Mouse (Mus musculus): ENCODE measurements at regions not wholly inside any gene's neighbourhood (a gene's known extent, or its start where the extent isn't known, plus 50 kb on each side); places are given as distances from the start of the nearest gene placed in this dataset.
A peak's percentile ranks its signal among the peaks of the same experiment; 100 is the strongest.
"Not testable (repeated sequence)": the region's sequence is repeated elsewhere in the genome, so short reads cannot be mapped to it uniquely, and the experiment has no call there.

- DNase-seq (ENCODE audit: low spot score): no peak
Measured at GRCm38 (mm10) chr7:113010150-113010549, 56.4 kb downstream of the Rassf10 start.

DNA sequence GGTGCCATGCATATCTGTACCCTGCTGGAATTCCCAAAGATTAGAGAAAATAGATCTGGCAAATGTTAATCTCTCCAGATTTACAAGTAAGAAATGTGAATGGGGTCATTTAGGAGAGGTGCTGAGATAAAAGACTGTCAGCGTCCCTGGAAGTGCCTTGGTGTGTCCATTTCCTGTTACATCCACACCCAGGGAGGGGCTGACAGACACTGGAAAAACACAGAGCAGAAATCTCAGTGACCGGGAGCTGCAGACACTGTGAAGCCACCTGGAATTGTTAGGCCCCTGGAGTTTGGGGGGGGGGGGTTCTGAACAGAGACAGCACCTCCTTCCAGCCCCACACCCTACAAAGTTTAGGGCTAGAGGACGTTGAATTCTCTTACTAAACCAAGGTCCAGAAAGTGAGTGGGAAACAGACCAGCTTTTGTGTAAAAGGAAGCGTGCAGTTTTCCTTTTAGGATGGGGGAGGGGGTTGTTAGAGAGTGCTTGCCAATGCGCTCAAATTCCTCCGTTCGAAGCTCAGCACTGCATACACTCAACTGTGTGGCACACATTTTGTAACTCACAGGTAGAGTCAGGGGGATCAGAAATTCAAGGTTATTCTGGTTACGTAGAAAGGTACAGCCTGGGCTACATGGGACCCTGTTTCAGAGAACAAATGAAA is 63.5 kb downstream of the Rassf10 start:
- no peak for DNase-seq (ENCODE audit: low spot score)

- DNase-seq (ENCODE audit: low spot score): no peak
Measured at GRCm38 (mm10) chr7:113021412-113021811, 67.7 kb downstream of the Rassf10 start.

DNA sequence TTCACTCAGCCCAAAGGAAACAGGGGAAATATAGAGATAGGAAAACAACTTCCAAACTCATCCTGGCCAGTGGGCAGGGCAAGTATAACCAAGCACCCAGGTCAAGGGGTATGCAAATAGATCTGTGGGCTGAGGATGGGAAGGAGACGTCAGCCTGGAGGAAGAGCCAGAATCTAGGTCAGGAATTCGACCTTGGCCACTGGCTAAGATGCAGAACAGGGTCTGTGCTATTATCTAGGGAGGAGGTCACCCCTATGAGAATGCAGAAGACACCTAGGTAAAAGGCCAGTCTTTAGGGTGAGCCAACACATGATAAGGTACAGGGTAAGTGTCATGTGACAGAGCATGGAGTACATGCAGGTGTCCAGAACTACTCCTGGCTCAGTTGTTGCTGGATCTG is 68.8 kb downstream of the Rassf10 start:
- no peak for DNase-seq (ENCODE audit: low spot score)

DNA sequence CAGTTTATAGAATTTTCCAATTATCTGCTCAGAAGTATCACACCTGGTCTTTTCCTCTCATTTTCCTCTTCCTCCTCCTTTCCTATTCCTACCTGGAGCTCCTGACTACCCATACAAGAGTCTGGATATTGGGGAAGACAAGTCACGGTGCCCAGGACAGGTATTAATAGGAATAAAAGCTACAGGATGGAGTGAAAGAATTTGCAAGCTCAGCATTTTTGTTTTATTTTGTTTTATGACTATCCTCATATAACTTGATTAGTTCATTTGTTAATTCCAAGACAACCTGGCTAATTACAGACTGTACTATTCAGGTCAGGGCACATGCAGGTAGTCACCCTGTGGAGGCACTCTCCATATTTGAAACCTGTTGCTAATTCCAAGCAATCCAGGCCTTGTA is 72.0 kb downstream of the Rassf10 start:
- no peak for DNase-seq (ENCODE audit: low spot score)

DNA sequence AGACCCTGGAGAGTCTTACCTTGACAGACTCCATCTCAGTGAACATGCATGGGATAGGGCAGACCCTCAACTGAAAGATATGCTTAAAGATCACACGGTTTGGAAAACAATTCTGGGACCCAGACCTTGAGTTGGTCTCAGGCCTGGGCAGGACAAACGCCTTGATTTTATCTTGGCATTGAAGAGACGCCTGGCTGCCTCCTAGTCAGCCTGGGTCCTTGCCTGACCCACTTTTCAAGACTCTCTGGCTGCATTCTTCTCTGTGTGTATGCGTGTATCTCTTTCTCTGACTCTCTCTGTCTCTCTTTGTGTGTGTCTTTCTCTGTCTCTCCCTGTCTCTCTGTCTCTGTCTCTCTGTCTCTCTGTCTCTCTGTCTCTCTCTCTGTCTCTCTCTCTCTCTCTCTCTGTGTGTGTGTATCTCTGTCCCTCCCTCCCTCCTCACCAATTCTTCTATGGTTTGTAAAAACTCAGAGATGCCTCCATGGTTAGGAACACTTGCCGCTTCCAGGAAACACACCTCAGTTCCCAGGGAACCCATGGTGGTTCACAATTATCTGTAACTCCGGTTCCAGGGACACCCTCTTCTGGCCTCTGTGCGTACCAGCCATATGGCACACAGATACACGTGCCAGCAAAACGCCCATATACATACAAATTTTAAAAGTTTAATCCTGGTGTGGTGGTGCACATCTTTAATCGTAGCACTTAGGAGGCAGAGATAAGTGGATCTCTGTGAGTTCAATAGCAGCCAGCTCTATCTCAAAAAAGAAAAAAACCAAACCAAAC is 72.7 kb downstream of the Rassf10 start:
- no peak for DNase-seq (ENCODE audit: low spot score)

DNA sequence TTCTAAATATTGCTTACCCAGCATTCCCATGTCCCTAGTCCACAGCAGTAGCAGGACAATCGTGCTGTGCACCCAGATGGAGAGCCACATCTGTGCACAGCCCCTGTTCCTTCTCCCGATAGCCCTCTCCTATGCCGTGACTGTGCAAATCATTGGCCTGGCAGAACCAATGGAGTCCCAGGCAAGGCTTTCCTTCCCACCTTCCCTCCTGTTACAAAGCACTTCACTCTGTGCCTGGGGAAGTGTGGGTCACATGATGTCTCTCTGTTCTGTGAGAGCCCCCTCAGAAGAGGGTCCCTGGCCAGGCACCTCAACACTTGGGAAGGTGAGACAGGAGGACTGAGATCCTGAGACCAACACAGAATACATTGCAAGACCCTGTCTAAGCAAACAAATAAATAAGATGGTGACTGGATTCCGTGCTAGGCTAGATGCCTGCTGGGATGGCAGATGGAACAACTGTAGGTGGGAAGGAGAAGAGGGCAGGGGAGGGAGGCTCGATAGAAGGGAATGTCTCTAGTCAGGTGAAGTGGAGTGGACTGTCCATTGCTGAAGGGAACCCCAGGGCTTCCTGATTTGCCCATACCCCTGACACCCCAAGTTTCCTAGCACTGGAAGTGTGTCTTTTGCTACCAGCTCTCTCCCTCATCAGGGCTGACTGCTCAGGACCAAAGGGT is 73.5 kb downstream of the Rassf10 start:
- DNase-seq (ENCODE audit: low spot score): no peak

GRCm38 (mm10) chr7:113030053-113030752 is 76.4 kb downstream of the Rassf10 start:
- no peak for DNase-seq (ENCODE audit: low spot score)

GRCm38 (mm10) chr7:113035751-113036150 is 82.0 kb downstream of the Rassf10 start:
- DNase-seq (ENCODE audit: low spot score): no peak

DNA sequence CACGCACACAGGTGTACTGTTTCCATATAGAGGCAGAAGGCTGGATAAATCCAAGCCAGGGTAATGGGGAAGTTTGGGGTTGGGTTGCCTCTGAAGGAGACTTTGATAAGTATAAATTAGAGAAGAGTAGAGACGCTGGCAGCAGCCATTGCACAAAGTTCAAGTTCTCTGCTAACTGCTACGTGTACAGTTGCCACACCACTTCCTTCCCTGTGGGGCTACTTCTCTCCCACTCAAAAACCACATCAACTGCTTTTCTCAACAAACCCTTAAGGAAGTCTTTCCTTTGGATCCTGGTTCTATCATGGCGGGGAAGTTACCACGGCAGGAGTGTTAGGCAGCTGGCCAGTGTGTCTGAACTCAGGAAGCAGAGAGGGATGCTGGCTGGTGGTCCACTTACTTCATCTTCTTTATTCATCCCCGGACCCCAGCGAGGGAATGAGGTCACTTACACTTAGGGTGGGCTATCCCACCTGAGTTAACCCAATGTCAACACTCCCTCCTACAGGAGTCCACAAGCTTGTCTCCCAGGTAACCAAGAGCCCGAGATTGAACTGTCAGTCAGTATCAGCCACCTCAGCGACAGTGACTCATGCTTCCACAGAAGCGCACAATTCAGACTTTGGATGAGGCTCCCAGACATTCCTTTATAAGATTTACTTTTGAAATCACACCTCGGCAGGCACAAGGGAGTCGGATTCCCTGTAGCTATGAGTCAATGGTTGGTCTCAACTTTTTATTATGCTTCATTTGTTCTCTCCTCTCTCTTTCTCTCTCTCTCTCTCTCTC is 84.3 kb downstream of the Rassf10 start:
- no peak for DNase-seq (ENCODE audit: low spot score)

GRCm38 (mm10) chr7:113038906-113039671 is 85.3 kb downstream of the Rassf10 start:
- DNase-seq (ENCODE audit: low spot score): no peak

GRCm38 (mm10) chr7:113045613-113046159 is 91.9 kb downstream of the Rassf10 start:
- not testable (repeated sequence) for DNase-seq (ENCODE audit: low spot score)

GRCm38 (mm10) chr7:113046406-113046805 is 92.6 kb downstream of the Rassf10 start:
- no peak for DNase-seq (ENCODE audit: low spot score)

GRCm38 (mm10) chr7:113047583-113047982 is 93.8 kb downstream of the Rassf10 start:
- DNase-seq (ENCODE audit: low spot score): no peak

DNA sequence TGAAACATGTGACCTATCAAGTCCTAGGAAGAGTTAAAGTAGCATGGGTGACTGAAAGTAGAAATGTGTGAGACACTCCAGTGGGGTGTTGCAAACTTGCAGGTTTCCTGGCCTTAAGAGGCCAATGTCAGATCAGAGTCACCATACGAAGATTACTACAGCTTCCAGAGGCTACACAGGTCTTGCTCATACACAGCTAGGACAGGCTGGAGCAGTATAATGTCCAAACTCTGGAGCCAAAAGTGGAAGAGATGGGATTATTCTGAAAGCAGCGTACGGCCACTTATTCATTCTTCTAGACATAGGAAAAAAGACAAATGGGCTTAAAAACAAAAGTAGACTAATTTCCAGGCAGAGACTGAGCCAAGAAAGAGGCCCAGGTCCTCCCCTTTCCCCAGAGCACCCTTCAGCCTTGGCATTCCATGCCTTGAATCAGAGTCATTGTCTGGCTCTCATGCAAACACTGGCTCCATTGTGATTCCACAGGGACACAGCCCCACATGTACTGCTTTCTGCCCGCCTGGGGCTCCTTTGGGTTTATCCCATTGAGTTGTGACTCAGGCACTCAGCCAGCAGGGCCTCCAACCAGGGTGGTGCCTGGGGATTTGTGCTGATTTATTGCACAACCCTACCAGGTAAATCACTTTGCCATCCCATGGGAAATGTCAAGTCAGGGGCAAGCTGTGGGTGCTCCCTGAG is 94.5 kb downstream of the Rassf10 start:
- DNase-seq (ENCODE audit: low spot score): peak; percentile 74

DNA sequence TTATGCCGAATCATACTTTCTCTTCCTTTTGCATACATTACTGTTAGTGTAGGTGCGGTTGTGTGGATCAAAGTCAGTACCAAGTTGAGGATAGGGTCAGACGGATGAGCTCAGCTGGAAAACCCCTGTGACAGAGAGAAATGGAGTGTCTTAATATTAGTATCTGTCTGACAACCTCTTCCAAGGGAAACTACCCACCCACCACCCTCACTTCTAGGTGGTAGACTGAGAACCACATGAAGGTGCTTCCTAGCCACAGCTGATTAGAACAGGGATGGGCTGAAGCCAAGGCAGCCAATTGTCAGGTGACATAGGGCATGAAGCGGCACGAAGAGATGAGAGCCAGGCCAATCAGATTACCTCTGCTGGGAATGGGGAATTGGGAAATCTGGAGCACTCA is 95.7 kb downstream of the Rassf10 start:
- no peak for DNase-seq (ENCODE audit: low spot score)

DNA sequence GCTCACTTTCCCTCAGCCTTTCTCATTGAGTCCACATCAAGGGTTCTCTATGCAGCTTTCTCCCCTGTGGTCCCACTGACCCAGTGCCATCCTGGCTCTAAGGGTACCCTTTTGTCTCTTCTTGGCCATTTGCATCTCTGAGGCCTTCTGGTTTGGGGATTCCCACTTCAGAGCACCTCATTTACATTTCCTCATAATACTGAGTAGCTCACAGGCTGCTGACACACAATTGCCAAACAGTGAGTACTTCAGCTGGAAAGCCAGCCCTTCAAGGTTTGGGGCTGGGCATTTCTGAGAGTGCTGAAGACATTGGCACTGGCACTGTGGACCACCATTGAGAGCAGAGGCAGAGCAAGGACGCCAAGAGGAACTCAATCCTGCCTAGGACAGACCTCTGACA is 99.2 kb downstream of the Rassf10 start:
- DNase-seq (ENCODE audit: low spot score): no peak

- no peak for DNase-seq (ENCODE audit: low spot score)
Measured at GRCm38 (mm10) chr7:113056421-113056820, 102.7 kb downstream of the Rassf10 start.

GRCm38 (mm10) chr7:113059211-113059966 is 105.6 kb downstream of the Rassf10 start:
- DNase-seq (ENCODE audit: low spot score): peak; percentile 76

Data from testis, postnatal 10 days (tissue).